Mouse (Mus musculus): ENCODE measurements around the gene Pknox2. TPM values are rescaled to one million over a fixed set of nuclear protein-coding genes. Genes with fewer than 3 reads are reported as not detected.

Gene Pknox2
- total RNA-seq, 1 experiment: 1.8 TPM

- no peak overlapping the region for H3K4me3 ChIP-seq (ENCODE audit: insufficient read depth in 1 of 2, low read depth in 1 of 2, low read length in 2 of 2, poor library complexity in 1 of 2, severe bottlenecking in 1 of 2)
- no peaks in the 10 kb centered on the region for H3K36me3 ChIP-seq (ENCODE audit: control insufficient read depth, insufficient read depth, low read length, poor library complexity, severe bottlenecking)
- peaks cover 0 to 2% of the 10 kb centered on the region in 2 experiments; a peak in 2 of 4 replicates for H3K4me1 ChIP-seq (ENCODE audit: control insufficient read depth in 2 of 2, insufficient read depth in 2 of 2, low read length in 2 of 2, poor library complexity in 1 of 2)
- no peaks in the 10 kb centered on the region for H3K9me3 ChIP-seq (ENCODE audit: control insufficient read depth, insufficient read depth, low read depth, low read length)
- no peak for TF ChIP-seq ZNF384 (IDR thresholded peaks at IDR 0.05; ENCODE audit: low read depth, low read length)
- no peak for TF ChIP-seq MAFK (IDR thresholded peaks at IDR 0.05; ENCODE audit: insufficient read depth, low read depth, low read length)
- TF ChIP-seq CHD2 (IDR thresholded peaks at IDR 0.05; ENCODE audit: low read depth, low read length): no peak
- no peak for TF ChIP-seq ZC3H11A (IDR thresholded peaks at IDR 0.05; ENCODE audit: borderline replicate concordance, low read depth, low read length)
- TF ChIP-seq HCFC1 (IDR thresholded peaks at IDR 0.05; ENCODE audit: borderline replicate concordance, insufficient read depth, low read length): no peak
- no peak overlapping the region for H3K27ac ChIP-seq (ENCODE audit: insufficient read depth, low read depth, low read length, poor library complexity, severe bottlenecking)
- in situ Hi-C loops (cut with MboI; ENCODE audit: low sequenced_read_pairs in 2 of 2, unreplicated experiment in 2 of 2): no loop called here
- H3K9ac ChIP-seq (ENCODE audit: insufficient read depth, low read depth, low read length, poor library complexity, severe bottlenecking): no peak overlapping the region
- DNase-seq (ENCODE audit: low read depth, low spot score): no peak
These were observed 283.5 kb downstream of the Pknox2 start for GRCm38 (mm10) chr9:36863694-36864093.

GRCm38 (mm10) chr9:36862576-36862975 is 284.6 kb downstream of the Pknox2 start:
- Histone ChIP-seq H3K9me3 (ENCODE audit: control insufficient read depth, insufficient read depth, low read depth, low read length) (no peaks in the 10 kb centered on the region), H3K27ac (ENCODE audit: insufficient read depth, low read depth, low read length, poor library complexity, severe bottlenecking) (no peak overlapping the region), H3K9ac (ENCODE audit: insufficient read depth, low read depth, low read length, poor library complexity, severe bottlenecking) (no peak overlapping the region), H3K4me3 (ENCODE audit: insufficient read depth in 1 of 2, low read depth in 1 of 2, low read length in 2 of 2, poor library complexity in 1 of 2, severe bottlenecking in 1 of 2) (no peak overlapping the region), H3K4me1 (ENCODE audit: control insufficient read depth in 2 of 2, insufficient read depth in 2 of 2, low read length in 2 of 2, poor library complexity in 1 of 2) (peaks cover 0 to 6% of the 10 kb centered on the region in 2 experiments; a peak in 2 of 4 replicates), H3K36me3 (ENCODE audit: control insufficient read depth, insufficient read depth, low read length, poor library complexity, severe bottlenecking) (no peaks in the 10 kb centered on the region)
- in situ Hi-C loops (cut with MboI; ENCODE audit: low sequenced_read_pairs in 2 of 2, unreplicated experiment in 2 of 2): no loop called here
- TF ChIP-seq CHD2 (IDR thresholded peaks at IDR 0.05; ENCODE audit: low read depth, low read length) (no peak), ZC3H11A (IDR thresholded peaks at IDR 0.05; ENCODE audit: borderline replicate concordance, low read depth, low read length) (no peak)
- no peak for DNase-seq (ENCODE audit: low read depth, low spot score)

GRCm38 (mm10) chr9:36858677-36859076 is 288.5 kb downstream of the Pknox2 start:
- TF ChIP-seq ZNF384 (IDR thresholded peaks at IDR 0.05; ENCODE audit: low read depth, low read length) (no peak), ZC3H11A (IDR thresholded peaks at IDR 0.05; ENCODE audit: borderline replicate concordance, low read depth, low read length) (no peak), MAFK (IDR thresholded peaks at IDR 0.05; ENCODE audit: insufficient read depth, low read depth, low read length) (no peak), CHD2 (IDR thresholded peaks at IDR 0.05; ENCODE audit: low read depth, low read length) (no peak), HCFC1 (IDR thresholded peaks at IDR 0.05; ENCODE audit: borderline replicate concordance, insufficient read depth, low read length) (no peak)
- H3K9me3 ChIP-seq (ENCODE audit: control insufficient read depth, insufficient read depth, low read depth, low read length): no peaks in the 10 kb centered on the region
- in situ Hi-C loops (cut with MboI; ENCODE audit: low sequenced_read_pairs in 2 of 2, unreplicated experiment in 2 of 2): no loop called here
- no peak for DNase-seq (ENCODE audit: low read depth, low spot score)
- no peak overlapping the region for H3K4me3 ChIP-seq (ENCODE audit: insufficient read depth in 1 of 2, low read depth in 1 of 2, low read length in 2 of 2, poor library complexity in 1 of 2, severe bottlenecking in 1 of 2)
- peaks cover 1 to 6% of the 10 kb centered on the region in 2 experiments; a peak in 2 of 4 replicates for H3K4me1 ChIP-seq (ENCODE audit: control insufficient read depth in 2 of 2, insufficient read depth in 2 of 2, low read length in 2 of 2, poor library complexity in 1 of 2)
- no peak overlapping the region for H3K27ac ChIP-seq (ENCODE audit: insufficient read depth, low read depth, low read length, poor library complexity, severe bottlenecking)
- no peak overlapping the region for H3K9ac ChIP-seq (ENCODE audit: insufficient read depth, low read depth, low read length, poor library complexity, severe bottlenecking)
- H3K36me3 ChIP-seq (ENCODE audit: control insufficient read depth, insufficient read depth, low read length, poor library complexity, severe bottlenecking): no peaks in the 10 kb centered on the region

GRCm38 (mm10) chr9:36857476-36858117 is 289.6 kb downstream of the Pknox2 start:
- Histone ChIP-seq H3K9ac (ENCODE audit: insufficient read depth, low read depth, low read length, poor library complexity, severe bottlenecking) (no peak overlapping the region), H3K4me3 (ENCODE audit: insufficient read depth in 1 of 2, low read depth in 1 of 2, low read length in 2 of 2, poor library complexity in 1 of 2, severe bottlenecking in 1 of 2) (no peak overlapping the region), H3K4me1 (ENCODE audit: control insufficient read depth in 2 of 2, insufficient read depth in 2 of 2, low read length in 2 of 2, poor library complexity in 1 of 2) (peaks cover 1 to 6% of the 10 kb centered on the region in 2 experiments; a peak in 2 of 4 replicates), H3K9me3 (ENCODE audit: control insufficient read depth, insufficient read depth, low read depth, low read length) (no peaks in the 10 kb centered on the region), H3K27ac (ENCODE audit: insufficient read depth, low read depth, low read length, poor library complexity, severe bottlenecking) (peak overlapping the region; percentile 14; the same call in 1 of the 2 replicates), H3K36me3 (ENCODE audit: control insufficient read depth, insufficient read depth, low read length, poor library complexity, severe bottlenecking) (no peaks in the 10 kb centered on the region)
- TF ChIP-seq CHD2 (IDR thresholded peaks at IDR 0.05; ENCODE audit: low read depth, low read length) (no peak), ZC3H11A (IDR thresholded peaks at IDR 0.05; ENCODE audit: borderline replicate concordance, low read depth, low read length) (no peak), ZNF384 (IDR thresholded peaks at IDR 0.05; ENCODE audit: low read depth, low read length) (no peak), HCFC1 (IDR thresholded peaks at IDR 0.05; ENCODE audit: borderline replicate concordance, insufficient read depth, low read length) (no peak), MAFK (IDR thresholded peaks at IDR 0.05; ENCODE audit: insufficient read depth, low read depth, low read length) (no peak)
- in situ Hi-C loops (cut with MboI; ENCODE audit: low sequenced_read_pairs in 2 of 2, unreplicated experiment in 2 of 2): no loop called here
- DNase-seq (ENCODE audit: low read depth, low spot score): peak; percentile 47

Measured in ES-E14 (cell line).